Mouse (Mus musculus) gastrocnemius, adult 8-10 months (tissue): ENCODE measurements around the gene Ccdc97. TPM values are rescaled to one million over a fixed set of nuclear protein-coding genes. Genes with fewer than 3 reads are reported as not detected.

Experiments
- DNase-seq, 2 experiments: peaks; one replicate each; pipeline ENCODE4 v3.0.0; 2022; ENCODE audit warnings: low spot score in 2 of 2
- total RNA-seq, 4 experiments: library from RNA; stranded (reverse); gene quantifications; 2 replicates each; pipeline ENCODE4 v1.2.4; 2022

The Ccdc97 gene
- total RNA-seq, 4 experiments from 2014 or later = 42.1 to 47.9 (median 46.9) TPM

DNA sequence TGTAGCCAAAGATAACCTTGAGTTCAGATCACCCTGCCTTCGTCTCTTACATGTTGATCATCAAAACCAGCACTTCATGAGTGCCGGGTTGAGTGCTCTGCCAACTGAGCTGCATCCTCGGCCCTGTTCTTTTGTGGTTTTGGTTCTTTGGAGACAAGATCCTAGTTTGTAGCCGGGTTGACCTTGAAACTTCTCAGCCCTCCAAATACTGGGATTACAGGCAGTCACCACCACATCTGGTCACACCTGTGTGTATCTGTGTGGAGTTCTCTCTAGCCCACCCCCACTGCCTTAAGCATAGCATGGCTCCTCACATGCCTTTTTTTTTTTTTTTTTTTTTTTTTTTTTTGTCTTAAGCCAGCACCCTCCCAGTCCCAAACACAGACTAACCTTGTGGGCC is 48.8 kb downstream of the Ccdc97 start:
- no peak for DNase-seq

DNA sequence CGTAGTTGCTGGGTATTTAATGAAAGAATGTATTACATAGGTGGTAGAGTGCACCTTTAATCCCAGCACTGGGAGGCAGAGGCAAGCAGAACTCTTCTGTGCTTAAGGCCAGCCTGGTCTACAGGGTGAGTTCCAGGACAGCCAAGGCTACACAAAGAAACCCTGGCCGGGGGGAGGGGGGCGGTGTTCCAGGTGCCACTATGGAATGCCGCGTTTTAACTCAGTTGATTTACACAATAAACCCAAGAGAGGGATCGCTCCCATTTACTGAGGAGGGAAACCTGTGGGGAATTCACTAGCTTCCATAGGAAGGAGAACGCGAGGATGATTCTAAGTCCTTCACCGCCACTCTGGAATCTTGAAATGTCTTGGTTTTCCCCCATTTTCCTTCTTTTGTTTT is 49.3 kb downstream of the Ccdc97 start:
- DNase-seq = no peak

DNA sequence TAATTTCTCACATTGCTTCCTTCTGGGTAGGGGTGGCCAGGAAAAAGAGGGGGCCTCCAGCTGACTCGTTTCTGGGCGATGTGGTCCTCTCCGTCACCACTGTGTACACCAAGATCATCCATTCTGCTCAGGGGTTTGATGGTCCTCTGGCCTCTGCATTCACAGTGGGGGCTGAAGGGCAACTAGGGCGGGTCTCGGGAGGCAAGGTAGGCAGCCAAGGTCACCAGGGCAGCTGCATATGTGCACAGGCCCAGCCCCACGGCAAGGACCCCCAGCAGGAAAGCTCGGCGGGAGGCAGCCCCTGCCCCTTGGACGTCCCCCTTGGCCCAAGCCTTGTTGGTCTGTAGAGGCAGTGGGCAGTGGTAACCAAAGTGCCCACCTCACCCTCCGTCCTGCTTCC is 49.7 kb downstream of the Ccdc97 start:
- DNase-seq = no peak

DNA sequence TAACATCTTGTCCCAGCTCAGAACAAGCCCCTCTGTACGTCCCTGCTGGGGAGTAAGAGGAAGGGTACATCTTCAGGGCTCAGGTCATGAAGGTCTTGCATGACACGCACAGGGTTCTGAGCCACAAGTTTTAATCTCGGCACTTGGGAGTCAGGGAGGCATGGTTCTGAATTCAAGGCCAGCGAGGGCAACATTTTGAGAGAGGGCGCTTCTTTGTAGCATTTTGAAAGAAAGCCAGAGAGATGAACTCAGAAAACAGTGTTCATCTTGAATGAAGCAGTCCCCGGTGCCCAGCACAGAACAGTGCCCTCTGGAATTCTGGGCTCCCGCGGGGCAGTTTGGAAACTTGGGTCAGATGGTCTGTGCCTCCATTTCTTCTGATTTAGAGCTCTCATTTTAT is 52.5 kb downstream of the Ccdc97 start:
- DNase-seq = no peak

Other genes with a start within 250 kb of the Ccdc97 start
- gene Ceacam1, start 241.5 kb downstream of the Ccdc97 start, total RNA-seq = 1 to 10 TPM; 1.9 to 4.8 (median 3.3) TPM
- gene Ceacam2, start 179.2 kb downstream of the Ccdc97 start, total RNA-seq = under 1 TPM; 0.17 to 0.67 (median 0.33) TPM
- not detected for gene Erich4, start 103.2 kb downstream of the Ccdc97 start, total RNA-seq
- gene Dmac2, start 99.7 kb downstream of the Ccdc97 start, total RNA-seq = 10 to 100 TPM; 32.4 to 38.1 (median 36.0) TPM
- gene B3gnt8, start 92.4 kb downstream of the Ccdc97 start, total RNA-seq = 1 to 10 TPM in 2 of 4 experiments, under 1 TPM in 2; 0.22 to 1.5 (median 0.95) TPM
- 100 to 1,000 TPM; 116 to 140 (median 128) TPM for gene Bckdha, start 60.1 kb downstream of the Ccdc97 start, total RNA-seq
- gene Exosc5, start 59.9 kb downstream of the Ccdc97 start, total RNA-seq = 10 to 100 TPM; 24.3 to 32.8 (median 27.2) TPM
- not detected for gene Tmem91, start 43.9 kb downstream of the Ccdc97 start, total RNA-seq
- 10 to 100 TPM in 1 of 4 experiments, 1 to 10 TPM in 3; 6.6 to 10.6 (median 6.8) TPM for gene B9d2, start 38.3 kb downstream of the Ccdc97 start, total RNA-seq
- 1 to 10 TPM; 2.1 to 4.7 (median 3.9) TPM for gene Tgfb1, start 32.1 kb downstream of the Ccdc97 start, total RNA-seq
- 10 to 100 TPM; 64.8 to 83.6 (median 73.5) TPM for gene Hnrnpul1, start 35.7 kb upstream of the Ccdc97 start, total RNA-seq
- 10 to 100 TPM; 22.0 to 45.0 (median 28.1) TPM for gene Axl, start 69.6 kb upstream of the Ccdc97 start, total RNA-seq
- gene Cyp2s1, start 97.8 kb upstream of the Ccdc97 start, total RNA-seq = under 1 TPM in 3 of 4 experiments, not detected in 1; 0.11 to 0.44 (median 0.22) TPM
- under 1 TPM in 1 of 4 experiments, not detected in 3; 0.13 TPM for gene Cyp2b10, start 178.5 kb upstream of the Ccdc97 start, total RNA-seq